Mouse (Mus musculus): Measurements from ENCODE around the gene Inf2. TPM values are rescaled to one million over a fixed set of nuclear protein-coding genes. Genes with fewer than 3 reads are reported as not detected.
A peak's percentile ranks its signal among the peaks of the same experiment; 100 is the strongest.

The Inf2 gene
- 39.9 and 40.1 TPM in 2 replicates for polyA plus RNA-seq (2012; rRNA removed)

DNA sequence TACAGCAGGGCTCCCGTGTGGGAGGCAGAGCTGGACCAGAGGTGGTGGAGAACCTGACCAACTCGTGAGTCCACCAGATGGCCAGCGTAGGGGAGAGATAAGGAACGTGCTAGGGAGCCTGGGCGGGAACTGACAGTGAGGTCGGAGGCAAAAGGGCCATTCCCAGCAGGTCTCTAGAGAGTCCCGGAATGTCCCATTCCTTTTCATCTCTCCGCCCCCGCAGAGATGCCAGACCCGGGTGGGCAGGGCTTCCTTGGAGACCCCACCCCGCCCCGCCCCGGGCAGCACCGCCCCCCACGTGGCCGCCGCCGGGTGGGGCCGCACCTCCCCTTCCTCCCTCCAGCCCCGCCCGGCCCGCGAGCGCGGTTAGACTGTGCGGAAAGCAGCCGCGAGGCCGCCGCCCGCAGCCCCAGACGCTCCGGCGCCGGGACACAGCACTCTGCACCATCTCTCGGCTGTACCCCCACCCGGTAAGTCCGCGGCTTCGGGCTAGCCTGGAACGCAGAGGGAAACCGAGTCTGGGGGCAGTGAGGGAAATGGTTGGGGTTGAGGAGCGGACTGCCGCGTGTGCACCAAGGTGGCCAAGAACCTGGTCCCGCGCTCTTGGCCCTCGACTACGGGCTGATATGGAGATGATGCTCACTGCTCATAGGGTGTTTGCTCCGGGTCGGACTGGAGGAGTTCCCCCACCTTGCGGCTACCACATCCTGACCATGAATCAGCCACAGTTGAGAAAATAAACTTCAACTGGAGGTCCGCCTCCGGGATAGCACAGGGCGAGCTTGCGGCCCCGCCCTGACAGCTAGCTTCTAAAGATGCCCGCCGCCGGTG is at the start of gene Inf2:
Gene Inf2, plus strand, starts transcription at position 359 of the 831 bp plus-strand sequence.
- H3K27me3 ChIP-seq (ENCODE audit: control insufficient read depth, insufficient read depth, low read length) = no peaks in the 10 kb centered on the region
- peaks cover 41% of the 10 kb centered on the region; the same call in 1 of the 2 replicates for H3K4me1 ChIP-seq (ENCODE audit: control insufficient read depth, insufficient read depth, insufficient read length)
- peak within 1 kb of the TSS; percentile 63 for H3K4me3 ChIP-seq (ENCODE audit: extremely low read depth, insufficient read depth, insufficient read length)
- no peaks in the 10 kb centered on the region for H3K36me3 ChIP-seq (ENCODE audit: control insufficient read depth, insufficient read depth, low read length)
- TF ChIP-seq POLR2A (IDR thresholded peaks at IDR 0.05; ENCODE audit: low read depth, low read length) = no peak; the same call in 1 of the 2 replicates
- TF ChIP-seq CTCF (IDR thresholded peaks at IDR 0.05; ENCODE audit: extremely low read depth, insufficient read depth, insufficient read length, insufficient replicate concordance) = no peak
- WGBS = under 1% methylated on average over 59 of the region's 60 CpGs
- peak in 1 of 2 experiments; percentile 80 for DNase-seq (ENCODE audit: low read depth in 1 of 2, low spot score in 2 of 2)
- peak within 1 kb of the TSS; percentile 39 for H3K27ac ChIP-seq (ENCODE audit: insufficient read depth, low read length)

GRCm38 (mm10) chr12:112539466-112539965 is 49.1 kb upstream of the Inf2 start:
- TF ChIP-seq CTCF (IDR thresholded peaks at IDR 0.05; ENCODE audit: extremely low read depth, insufficient read depth, insufficient read length, insufficient replicate concordance) (no peak), POLR2A (IDR thresholded peaks at IDR 0.05; ENCODE audit: low read depth, low read length) (no peak)
- Histone ChIP-seq H3K27me3 (ENCODE audit: control insufficient read depth, insufficient read depth, low read length) (no peaks in the 10 kb centered on the region), H3K4me3 (ENCODE audit: extremely low read depth, insufficient read depth, insufficient read length) (no peak overlapping the region), H3K4me1 (ENCODE audit: control insufficient read depth, insufficient read depth, insufficient read length) (no peaks in the 10 kb centered on the region), H3K36me3 (ENCODE audit: control insufficient read depth, insufficient read depth, low read length) (no peaks in the 10 kb centered on the region), H3K27ac (ENCODE audit: insufficient read depth, low read length) (no peak overlapping the region)
- DNase-seq (ENCODE audit: low read depth in 1 of 2, low spot score in 2 of 2) = no peak
- 82% methylated on average over 7 of the region's 7 CpGs for WGBS

GRCm38 (mm10) chr12:112540321-112540720 is 48.3 kb upstream of the Inf2 start:
- Histone ChIP-seq H3K27me3 (ENCODE audit: control insufficient read depth, insufficient read depth, low read length) (no peaks in the 10 kb centered on the region), H3K4me3 (ENCODE audit: extremely low read depth, insufficient read depth, insufficient read length) (no peak overlapping the region), H3K4me1 (ENCODE audit: control insufficient read depth, insufficient read depth, insufficient read length) (no peaks in the 10 kb centered on the region), H3K27ac (ENCODE audit: insufficient read depth, low read length) (no peak overlapping the region), H3K36me3 (ENCODE audit: control insufficient read depth, insufficient read depth, low read length) (no peaks in the 10 kb centered on the region)
- TF ChIP-seq POLR2A (IDR thresholded peaks at IDR 0.05; ENCODE audit: low read depth, low read length) (no peak), CTCF (IDR thresholded peaks at IDR 0.05; ENCODE audit: extremely low read depth, insufficient read depth, insufficient read length, insufficient replicate concordance) (no peak)
- WGBS = 92% methylated on average over 12 of the region's 12 CpGs
- DNase-seq (ENCODE audit: low read depth in 1 of 2, low spot score in 2 of 2) = no peak

DNA sequence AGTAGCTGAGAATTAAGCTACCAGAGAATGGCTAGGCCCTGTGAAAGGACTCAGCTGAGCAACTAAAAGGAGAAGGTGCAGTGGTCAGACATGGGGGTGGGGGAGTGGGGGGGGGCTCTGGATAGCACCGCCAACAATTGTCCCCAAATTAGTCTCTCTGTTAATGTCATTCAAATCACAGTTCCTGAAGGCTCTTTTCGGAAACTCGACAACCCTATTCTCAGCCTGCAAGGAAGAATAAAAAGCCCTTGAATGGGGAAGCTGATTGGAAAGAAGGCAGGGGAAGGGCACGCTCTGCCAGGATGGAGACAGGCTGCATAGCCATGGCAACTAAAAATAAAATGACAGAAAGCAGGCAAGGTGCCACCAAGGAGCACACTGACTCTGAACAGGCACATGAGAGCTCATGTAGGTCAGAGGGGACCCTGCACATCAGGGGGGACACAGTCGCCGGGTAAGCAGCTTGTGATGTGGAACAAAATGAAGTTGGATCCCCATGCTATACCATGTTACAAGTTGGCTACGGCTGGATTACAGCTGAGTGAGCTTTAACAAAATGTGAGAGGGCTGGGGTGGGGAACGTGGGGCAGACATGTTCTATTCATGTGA is 47.0 kb upstream of the Inf2 start:
- H3K4me3 ChIP-seq (ENCODE audit: extremely low read depth, insufficient read depth, insufficient read length) = no peak overlapping the region
- 86% methylated on average over 8 of the region's 8 CpGs for WGBS
- DNase-seq (ENCODE audit: low read depth in 1 of 2, low spot score in 2 of 2) = no peak
- no peaks in the 10 kb centered on the region for H3K36me3 ChIP-seq (ENCODE audit: control insufficient read depth, insufficient read depth, low read length)
- H3K27me3 ChIP-seq (ENCODE audit: control insufficient read depth, insufficient read depth, low read length) = no peaks in the 10 kb centered on the region
- no peaks in the 10 kb centered on the region for H3K4me1 ChIP-seq (ENCODE audit: control insufficient read depth, insufficient read depth, insufficient read length)
- TF ChIP-seq POLR2A (IDR thresholded peaks at IDR 0.05; ENCODE audit: low read depth, low read length) (no peak), CTCF (IDR thresholded peaks at IDR 0.05; ENCODE audit: extremely low read depth, insufficient read depth, insufficient read length, insufficient replicate concordance) (no peak)
- H3K27ac ChIP-seq (ENCODE audit: insufficient read depth, low read length) = no peak overlapping the region

- H3K4me1 ChIP-seq (ENCODE audit: control insufficient read depth, insufficient read depth, insufficient read length) = no peaks in the 10 kb centered on the region
- no peak overlapping the region for H3K4me3 ChIP-seq (ENCODE audit: extremely low read depth, insufficient read depth, insufficient read length)
- H3K27me3 ChIP-seq (ENCODE audit: control insufficient read depth, insufficient read depth, low read length) = no peaks in the 10 kb centered on the region
- H3K36me3 ChIP-seq (ENCODE audit: control insufficient read depth, insufficient read depth, low read length) = no peaks in the 10 kb centered on the region
- 74% methylated on average over 13 of the region's 13 CpGs for WGBS
- no peak for DNase-seq (ENCODE audit: low read depth in 1 of 2, low spot score in 2 of 2)
- H3K27ac ChIP-seq (ENCODE audit: insufficient read depth, low read length) = no peak overlapping the region
- TF ChIP-seq POLR2A (IDR thresholded peaks at IDR 0.05; ENCODE audit: low read depth, low read length) = no peak
- TF ChIP-seq CTCF (IDR thresholded peaks at IDR 0.05; ENCODE audit: extremely low read depth, insufficient read depth, insufficient read length, insufficient replicate concordance) = no peak
Observed at GRCm38 (mm10) chr12:112542257-112542919, 46.2 kb upstream of the Inf2 start.

DNA sequence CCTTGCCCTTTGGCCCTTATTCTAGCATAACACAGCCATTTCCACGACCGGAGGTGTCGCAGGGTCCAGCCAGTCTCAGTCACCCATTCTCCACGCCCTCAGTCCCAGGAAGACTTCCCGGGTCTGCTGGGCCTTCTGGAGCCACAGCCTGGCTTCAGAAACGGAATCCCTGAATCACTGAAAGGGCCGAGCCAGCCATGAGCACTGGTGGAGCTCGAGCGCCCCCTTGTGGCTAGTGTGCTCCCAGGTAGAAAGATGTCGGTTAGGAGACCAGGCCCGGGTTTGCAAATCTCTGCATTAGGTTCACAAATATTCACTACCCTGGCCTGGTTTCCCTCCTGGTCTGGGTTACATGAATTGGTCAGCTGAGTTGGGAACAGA is 45.7 kb upstream of the Inf2 start:
- Histone ChIP-seq H3K4me3 (ENCODE audit: extremely low read depth, insufficient read depth, insufficient read length) (no peak overlapping the region), H3K4me1 (ENCODE audit: control insufficient read depth, insufficient read depth, insufficient read length) (no peaks in the 10 kb centered on the region), H3K27me3 (ENCODE audit: control insufficient read depth, insufficient read depth, low read length) (no peaks in the 10 kb centered on the region), H3K27ac (ENCODE audit: insufficient read depth, low read length) (no peak overlapping the region), H3K36me3 (ENCODE audit: control insufficient read depth, insufficient read depth, low read length) (no peaks in the 10 kb centered on the region)
- TF ChIP-seq CTCF (IDR thresholded peaks at IDR 0.05; ENCODE audit: extremely low read depth, insufficient read depth, insufficient read length, insufficient replicate concordance) (peak; percentile 95), POLR2A (IDR thresholded peaks at IDR 0.05; ENCODE audit: low read depth, low read length) (no peak)
- WGBS = 14% methylated on average over 11 of the region's 11 CpGs
- peak; percentile 23 to 71 for DNase-seq (ENCODE audit: low read depth in 1 of 2, low spot score in 2 of 2)
